Mouse (Mus musculus) brain, embryonic 14.5 days (tissue): ENCODE measurements at regions not wholly inside any gene's neighbourhood (a gene's known extent, or its start where the extent isn't known, plus 50 kb on each side); places are given as distances from the start of the nearest gene placed in this dataset.

Experiments used
- CTCF ChIP-seq: fragments of 200-500 bp; IDR thresholded peaks from 2 replicates; pipeline ENCODE4 v1.5.1; 2012; ENCODE audit warnings: inconsistent platforms, mild to moderate bottlenecking, moderate library complexity, borderline replicate concordance; ENCODE audit not compliant: insufficient read depth, insufficient read length; ENCODE audit errors: extremely low read depth
- POLR2A ChIP-seq: fragments of 200-500 bp; IDR thresholded peaks from 2 replicates; pipeline ENCODE4 v1.6.1; 2012; ENCODE audit warnings: mild to moderate bottlenecking, inconsistent platforms, borderline replicate concordance; ENCODE audit not compliant: poor library complexity, insufficient read depth, insufficient read length, severe bottlenecking; ENCODE audit errors: extremely low read depth

- TF ChIP-seq CTCF = no peak
- TF ChIP-seq POLR2A = no peak
Measured at GRCm38 (mm10) chr13:45156982-45157381, 78.5 kb downstream of the Gm9817 start.
